Mouse (Mus musculus): ENCODE measurements around the gene H60c. TPM values are rescaled to one million over a fixed set of nuclear protein-coding genes. Genes with fewer than 3 reads are reported as not detected.
A peak's percentile ranks its signal among the peaks of the same experiment; 100 is the strongest.
"Not testable (repeated sequence)": the region's sequence is repeated elsewhere in the genome, so short reads cannot be mapped to it uniquely, and the experiment has no call there.

H60c gene
- not detected for total RNA-seq (2022)

DNA sequence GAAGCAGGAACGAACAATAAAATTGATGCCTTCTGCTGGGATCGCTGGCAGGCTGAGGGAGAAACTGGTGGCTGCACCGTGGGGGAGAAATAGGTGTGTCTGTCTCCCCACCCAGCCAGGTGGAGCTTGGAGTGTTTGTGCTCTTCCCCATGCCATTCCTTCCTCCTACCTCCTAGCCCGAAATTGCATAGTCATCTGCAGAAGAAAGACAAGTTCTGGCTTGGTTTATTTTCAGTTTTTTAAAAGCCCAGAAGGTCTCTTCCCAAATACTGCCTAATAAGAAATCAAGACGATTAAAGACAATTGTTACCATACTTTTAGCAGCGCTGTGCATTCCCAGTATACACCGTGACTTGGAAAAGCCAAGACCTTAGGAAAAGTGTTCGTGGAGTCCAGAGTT lies at the start of gene H60c:
Gene H60c, minus strand, starts transcription at position 101 of the 400 bp plus-strand sequence.
- DNase-seq (ENCODE audit: low spot score in 2 of 2), result no peak

GRCm38 (mm10) chr10:3308821-3309206 lies 41.2 kb upstream of the H60c start:
- DNase-seq (ENCODE audit: low spot score in 2 of 2), result no peak

DNA sequence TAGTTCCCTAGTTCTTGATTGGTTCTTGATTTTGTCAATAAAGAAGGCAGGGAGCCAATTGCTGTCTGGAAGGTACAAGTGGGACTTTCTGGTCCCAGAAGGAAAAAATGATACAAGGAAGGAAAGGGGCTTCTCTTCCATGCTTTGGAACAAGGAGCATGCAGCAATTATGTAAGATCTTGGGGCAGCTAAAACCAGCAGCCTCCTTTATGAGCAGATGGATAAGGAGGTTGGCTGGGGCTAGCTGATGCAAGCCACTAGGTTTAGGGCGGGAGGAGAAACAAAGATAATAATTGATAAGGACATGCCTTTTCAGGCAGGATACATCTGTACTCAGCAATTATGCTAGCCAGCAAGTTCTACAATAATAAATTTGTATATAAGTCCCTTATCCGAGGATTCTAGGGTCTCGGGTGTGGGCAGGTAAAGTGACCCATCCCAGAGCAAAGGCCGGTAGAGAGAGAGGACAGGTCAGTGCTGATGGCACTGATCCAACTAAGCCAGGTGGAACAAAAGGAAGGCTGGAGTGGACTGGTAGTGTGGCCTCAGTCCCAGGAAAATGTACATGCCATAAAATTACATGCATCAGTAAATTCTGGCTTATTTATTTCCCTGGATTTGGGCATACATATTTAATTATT lies 40.7 kb upstream of the H60c start:
- no peak for DNase-seq (ENCODE audit: low spot score in 2 of 2)

- DNase-seq (ENCODE audit: low spot score in 2 of 2), result peak; percentile 34 to 35
Observed at GRCm38 (mm10) chr10:3307752-3308151, 40.2 kb upstream of the H60c start.

GRCm38 (mm10) chr10:3293969-3294368 lies 26.4 kb upstream of the H60c start:
- no peak for DNase-seq (ENCODE audit: low spot score in 2 of 2)

DNA sequence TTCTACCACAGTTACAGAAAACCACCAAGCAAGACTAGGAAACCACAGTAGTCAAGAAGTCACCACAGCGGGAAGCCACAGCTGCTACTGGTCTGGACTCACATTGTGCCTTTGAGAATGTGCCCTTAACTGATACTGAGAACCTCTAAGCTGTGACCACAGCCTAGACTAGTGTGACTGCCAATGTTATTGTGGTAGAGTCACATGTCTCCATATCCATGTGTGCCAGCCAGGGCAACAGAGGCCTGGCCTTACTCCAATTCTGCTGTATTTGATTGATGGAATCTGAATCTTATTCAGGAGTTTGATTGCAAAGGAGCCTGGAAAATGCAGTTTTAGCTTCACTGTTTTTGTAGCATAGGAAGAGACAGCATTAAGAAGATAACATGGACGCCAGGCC lies 13.5 kb upstream of the H60c start:
- DNase-seq (ENCODE audit: low spot score in 2 of 2), result no peak

- no peak for DNase-seq (ENCODE audit: low spot score in 2 of 2)
Observed at GRCm38 (mm10) chr10:3274065-3274464, 6.5 kb upstream of the H60c start.

DNA sequence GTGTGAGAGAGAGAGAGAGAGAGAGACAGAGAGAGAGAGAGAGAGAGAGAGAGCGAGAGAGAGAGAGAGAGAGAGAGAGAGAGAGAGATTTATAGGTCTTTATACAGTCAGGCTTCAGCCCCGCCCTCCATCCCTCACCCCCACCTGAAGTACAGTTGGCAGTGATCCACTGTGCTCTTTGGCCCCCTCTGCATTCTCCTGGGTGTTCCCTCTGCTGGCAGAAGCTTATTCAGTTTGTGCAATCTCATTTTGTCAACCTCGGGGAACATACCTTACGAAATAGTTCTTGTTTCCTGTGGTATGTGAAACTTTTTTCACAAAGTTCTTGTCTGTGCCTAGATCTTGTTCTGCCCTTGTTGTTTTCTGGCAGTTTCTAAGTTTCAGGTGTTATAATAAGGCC lies 3.5 kb upstream of the H60c start:
- no peak for DNase-seq (ENCODE audit: low spot score in 2 of 2)

GRCm38 (mm10) chr10:3266729-3267128 lies 842 bp downstream of the H60c start:
- DNase-seq (ENCODE audit: low spot score in 2 of 2), result no peak

- no peak for DNase-seq (ENCODE audit: low spot score in 2 of 2)
Observed at GRCm38 (mm10) chr10:3262784-3263183, 4.8 kb downstream of the H60c start.

DNA sequence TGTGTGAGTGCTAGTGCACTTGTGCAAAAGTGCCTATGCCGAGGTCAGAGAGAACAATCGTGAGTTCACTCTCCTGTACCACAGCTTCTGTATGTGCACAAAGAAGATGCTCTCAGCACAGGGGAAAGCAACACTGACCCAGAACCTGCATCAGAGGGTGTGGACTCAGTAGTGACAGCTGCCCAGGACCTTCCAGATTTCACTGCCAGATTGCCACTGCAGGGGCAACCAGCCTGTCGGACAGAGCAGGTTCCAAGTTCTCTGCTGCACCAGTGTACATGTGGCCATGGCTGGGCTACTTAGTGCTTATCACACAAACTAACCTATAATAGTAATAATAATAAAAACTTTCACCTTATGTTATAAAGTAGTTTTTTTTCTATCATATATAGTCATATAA lies 10.2 kb downstream of the H60c start:
- DNase-seq (ENCODE audit: low spot score in 2 of 2), result no peak

DNA sequence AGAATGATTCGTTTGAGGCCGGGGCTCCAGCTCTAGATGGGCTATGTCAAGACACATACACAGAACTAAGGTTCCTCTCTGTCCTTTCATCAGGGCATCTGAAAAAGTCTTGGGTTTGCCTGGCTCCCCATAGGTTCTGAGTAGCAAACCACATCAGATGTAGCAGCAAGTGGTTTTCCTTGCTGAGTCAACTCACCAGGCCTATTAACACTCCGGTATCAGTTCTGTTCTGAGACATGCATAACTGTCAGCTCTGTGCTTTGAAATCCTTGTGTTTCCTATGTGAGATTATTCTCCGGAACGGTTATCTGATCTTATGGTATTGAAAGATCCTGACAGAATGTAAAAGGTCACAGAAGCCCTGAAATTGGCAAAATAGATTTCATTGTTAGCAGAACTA lies 29.1 kb downstream of the H60c start:
- not testable (repeated sequence) for DNase-seq (ENCODE audit: low spot score in 2 of 2)

GRCm38 (mm10) chr10:3236638-3237270 lies 30.8 kb downstream of the H60c start:
- DNase-seq (ENCODE audit: low spot score in 2 of 2), result no peak

GRCm38 (mm10) chr10:3228447-3229195 lies 39.0 kb downstream of the H60c start:
- no peak for DNase-seq (ENCODE audit: low spot score in 2 of 2)

Other genes starting within 250 kb of the H60c start
- 10 to 100 TPM; 16.8 to 18.5 (median 17.7) TPM for gene Ppp1r14c, start 98.3 kb upstream of the H60c start, total RNA-seq (2022)